Mouse (Mus musculus) forebrain, embryonic 14.5 days (tissue): ENCODE results near the gene Adora1. TPM values are rescaled to one million over a fixed set of nuclear protein-coding genes. Genes with fewer than 3 reads are reported as not detected.

ENCODE experiments used
- ATAC-seq: fragments of 200-750 bp; cut with Nextera tagmentation; 2 replicates; pipeline ENCODE4 v1.8.0; 2017; ENCODE audit warnings: mild to moderate bottlenecking, moderate library complexity
- DNase-seq: peaks from one replicate; pipeline ENCODE4 v3.0.0-alpha.2; 2015; ENCODE audit warnings: low spot score
- H3K27ac ChIP-seq: fragments of 300-500 bp; sonication (generic); 2 replicates; pipeline ENCODE4 v1.5.1; 2014; ENCODE audit warnings: low read depth, mild to moderate bottlenecking, control low read depth, low read length, moderate library complexity
- H3K27me3 ChIP-seq: fragments of 300-500 bp; sonication (generic); replicated peaks from 2 replicates; pipeline ENCODE4 v1.6.1; 2014; ENCODE audit warnings: low read length, control low read depth, mixed read lengths; ENCODE audit not compliant: control insufficient read depth, insufficient read depth
- H3K36me3 ChIP-seq: fragments of 300-500 bp; sonication (generic); 2 replicates; pipeline ENCODE4 v1.6.1; 2014; ENCODE audit warnings: low read length, control low read depth; ENCODE audit not compliant: control insufficient read depth, insufficient read depth
- H3K4me1 ChIP-seq: fragments of 300-500 bp; sonication (generic); 2 replicates; pipeline ENCODE4 v1.6.1; 2014; ENCODE audit warnings: antibody characterized with exemption, low read length, control low read depth; ENCODE audit not compliant: control insufficient read depth, insufficient read depth
- H3K4me2 ChIP-seq: fragments of 300-500 bp; sonication (generic); 2 replicates; pipeline ENCODE4 v1.6.1; 2014; ENCODE audit warnings: mild to moderate bottlenecking, control low read depth, low read length
- H3K4me3 ChIP-seq: fragments of 300-500 bp; sonication (generic); 2 replicates; pipeline ENCODE4 v1.5.1; 2014; ENCODE audit warnings: low read depth, low read length, control low read depth
- H3K9ac ChIP-seq: fragments of 300-500 bp; sonication (generic); 2 replicates; pipeline ENCODE4 v1.6.1; 2014; ENCODE audit warnings: mild to moderate bottlenecking, low read length, control low read depth, moderate library complexity
- H3K9me3 ChIP-seq: fragments of 300-500 bp; sonication (generic); replicated peaks from 2 replicates; pipeline ENCODE4 v1.6.1; 2016; ENCODE audit warnings: low read length, control low read depth, mixed read lengths; ENCODE audit not compliant: control insufficient read depth
- WGBS: fragments of 180-500 bp; shearing (Covaris S2); extraction: QIAGEN DNeasy Blood & Tissue Kit; methylation state at CpG from one replicate; pipeline ENCODE4 v1.1.7; 2014; 5-methylcytosine and 5-hydroxymethylcytosine counted together
- polyA plus RNA-seq: library from polyadenylated mRNA; unstranded; fragments of >200 nt; fragmentation: Nextera tagmentation; extraction: Ambion mirVana; gene quantifications from 2 replicates; pipeline ENCODE4 v1.2.1, GENCODE M21; 2014

Adora1 gene
- polyA plus RNA-seq, 1 experiment from 2014 or later: 5.4 TPM

DNA sequence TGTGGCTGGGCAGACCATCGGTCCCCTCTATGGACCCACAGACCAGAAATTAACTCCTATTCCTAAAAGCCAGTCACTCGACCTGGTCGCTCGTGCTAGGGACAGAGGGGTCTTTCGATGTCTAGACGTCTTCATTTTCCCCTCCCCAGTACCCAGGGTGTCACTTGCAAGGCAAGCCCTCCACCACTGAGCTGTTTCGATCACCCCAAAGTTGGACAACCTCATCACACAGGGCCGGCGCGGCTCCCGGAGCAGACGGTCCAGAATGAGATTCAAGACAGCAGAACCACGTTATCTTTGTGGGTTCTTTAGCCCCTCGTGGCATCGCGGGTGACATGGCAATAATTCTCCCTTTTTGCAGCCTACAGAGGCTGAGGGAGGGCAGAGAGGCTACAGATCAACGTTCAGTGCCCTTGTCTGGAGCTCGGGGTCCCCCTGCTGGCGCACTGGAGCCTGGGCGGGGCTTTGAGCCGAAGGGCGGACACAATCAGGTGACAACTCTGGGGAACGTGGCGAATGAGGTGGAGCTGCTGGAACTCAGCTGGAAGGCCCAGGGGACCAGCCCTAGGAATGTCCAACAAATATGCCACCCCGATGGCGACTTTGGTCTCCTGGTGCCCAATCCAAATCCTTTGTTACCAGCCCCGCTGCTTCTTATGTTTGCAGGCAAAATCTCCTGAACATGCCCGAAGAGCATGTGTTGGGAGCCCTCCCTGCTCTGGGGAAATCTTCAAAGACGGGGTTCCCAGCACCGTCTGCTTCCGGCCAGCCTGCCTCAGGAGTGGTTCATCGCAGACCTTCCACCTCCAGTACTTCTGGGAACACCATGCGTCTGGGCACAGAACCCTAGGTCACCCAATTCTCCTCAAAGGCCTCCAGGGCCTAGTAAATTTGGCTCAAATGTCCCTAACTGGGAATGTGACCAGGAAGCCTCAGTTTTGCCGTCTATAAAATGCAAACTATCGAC is 9.0 kb upstream of the Adora1 start:
- H3K4me3 ChIP-seq: no peak overlapping the region
- H3K4me1 ChIP-seq: no peaks in the 10 kb centered on the region
- ATAC-seq (peak; percentile 89), DNase-seq (peak; percentile 83)
- no peaks in the 10 kb centered on the region for H3K9me3 ChIP-seq
- 24% methylated on average over 35 of the region's 35 CpGs for WGBS
- no peak overlapping the region for H3K27ac ChIP-seq
- H3K36me3 ChIP-seq: no peaks in the 10 kb centered on the region
- H3K4me2 ChIP-seq: peak overlapping the region; percentile 49
- H3K27me3 ChIP-seq: no peaks in the 10 kb centered on the region
- H3K9ac ChIP-seq: peak overlapping the region; percentile 46

GRCm38 (mm10) chr1:134243505-134243904 is 8.3 kb upstream of the Adora1 start:
- WGBS: 71% methylated on average over 6 of the region's 6 CpGs

GRCm38 (mm10) chr1:134242286-134242685 is 7.1 kb upstream of the Adora1 start:
- no peak overlapping the region for H3K4me2 ChIP-seq
- 69% methylated on average over 2 of the region's 2 CpGs for WGBS
- no peaks in the 10 kb centered on the region for H3K4me1 ChIP-seq
- no peaks in the 10 kb centered on the region for H3K27me3 ChIP-seq
- ATAC-seq (no peak), DNase-seq (no peak)
- H3K36me3 ChIP-seq: no peaks in the 10 kb centered on the region
- no peak overlapping the region for H3K4me3 ChIP-seq
- no peaks in the 10 kb centered on the region for H3K9me3 ChIP-seq
- no peak overlapping the region for H3K27ac ChIP-seq
- H3K9ac ChIP-seq: no peak overlapping the region

More at GRCm38 (mm10) chr1:134243505-134243904, 8.3 kb upstream of the Adora1 start:
- Histone ChIP-seq H3K9ac (no peak overlapping the region), H3K4me2 (no peak overlapping the region), H3K36me3 (no peaks in the 10 kb centered on the region), H3K9me3 (no peaks in the 10 kb centered on the region), H3K27me3 (no peaks in the 10 kb centered on the region), H3K4me3 (no peak overlapping the region), H3K4me1 (no peaks in the 10 kb centered on the region), H3K27ac (no peak overlapping the region)
- DNase-seq: no peak
- ATAC-seq: no peak

- ATAC-seq: no peak
- Histone ChIP-seq H3K4me3 (no peak overlapping the region), H3K27me3 (peaks cover 5% of the 10 kb centered on the region; the same call in 1 of the 2 replicates), H3K36me3 (no peaks in the 10 kb centered on the region), H3K27ac (no peak overlapping the region), H3K4me2 (no peak overlapping the region), H3K4me1 (no peaks in the 10 kb centered on the region), H3K9ac (no peak overlapping the region), H3K9me3 (no peaks in the 10 kb centered on the region)
- no peak for DNase-seq
- 74% methylated on average over 8 of the region's 8 CpGs for WGBS
Measured at GRCm38 (mm10) chr1:134241298-134241697, 6.1 kb upstream of the Adora1 start.

- ATAC-seq: no peak
- no peaks in the 10 kb centered on the region for H3K9me3 ChIP-seq
- no peak overlapping the region for H3K4me3 ChIP-seq
Measured at GRCm38 (mm10) chr1:134240701-134241100, 5.5 kb upstream of the Adora1 start.

GRCm38 (mm10) chr1:134237438-134237837 is 2.2 kb upstream of the Adora1 start:
- whole genome bisulfite sequencing: 94% methylated on average over 3 of the region's 3 CpGs
- ATAC-seq (no peak), DNase-seq (no peak)
- H3K4me3 ChIP-seq: no peak overlapping the region
- H3K4me2 ChIP-seq: no peak overlapping the region
- H3K27ac ChIP-seq: no peak overlapping the region
- peaks cover 35% of the 10 kb centered on the region for H3K27me3 ChIP-seq
- no peak overlapping the region for H3K9ac ChIP-seq
- H3K9me3 ChIP-seq: no peaks in the 10 kb centered on the region
- peaks cover 8% of the 10 kb centered on the region; the same call in 1 of the 2 replicates for H3K4me1 ChIP-seq
- no peaks in the 10 kb centered on the region for H3K36me3 ChIP-seq

More at GRCm38 (mm10) chr1:134240701-134241100, 5.5 kb upstream of the Adora1 start:
- Histone ChIP-seq H3K27ac (no peak overlapping the region), H3K36me3 (no peaks in the 10 kb centered on the region), H3K9ac (no peak overlapping the region), H3K4me1 (no peaks in the 10 kb centered on the region), H3K27me3 (peaks cover 11% of the 10 kb centered on the region; the same call in 1 of the 2 replicates), H3K4me2 (no peak overlapping the region)
- DNase-seq: no peak
- 87% methylated on average over 9 of the region's 9 CpGs for WGBS

DNA sequence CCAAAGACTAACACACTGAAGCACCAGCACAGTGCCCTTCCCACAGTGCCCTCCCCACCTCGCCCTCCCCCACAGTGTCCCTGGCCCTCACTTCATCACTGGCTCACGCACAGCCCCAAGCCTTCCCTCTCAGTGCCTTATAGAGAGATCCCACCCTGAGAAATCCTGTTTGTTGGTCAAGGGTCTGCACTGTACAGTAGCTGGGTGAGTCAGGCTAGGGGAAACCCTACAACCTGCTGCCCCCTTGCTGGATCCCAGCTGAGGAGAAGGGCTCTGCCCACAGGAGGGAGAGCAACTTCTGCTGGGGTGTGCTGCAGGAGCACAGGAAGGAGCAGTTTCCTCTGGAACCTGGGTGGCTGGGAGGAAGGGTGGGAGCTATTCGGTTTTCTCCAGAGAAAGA is 911 bp upstream of the Adora1 start:
- Histone ChIP-seq H3K4me1 (peaks cover 8% of the 10 kb centered on the region; the same call in 1 of the 2 replicates), H3K27me3 (peaks cover 35% of the 10 kb centered on the region), H3K4me2 (peak overlapping the region; percentile 81; the same call in 1 of the 2 replicates), H3K27ac (no peak overlapping the region), H3K9ac (no peak overlapping the region), H3K4me3 (no peak overlapping the region), H3K36me3 (no peaks in the 10 kb centered on the region), H3K9me3 (no peaks in the 10 kb centered on the region)
- no peak for ATAC-seq
- 21% methylated on average over 3 of the region's 3 CpGs for WGBS
- no peak for DNase-seq

DNA sequence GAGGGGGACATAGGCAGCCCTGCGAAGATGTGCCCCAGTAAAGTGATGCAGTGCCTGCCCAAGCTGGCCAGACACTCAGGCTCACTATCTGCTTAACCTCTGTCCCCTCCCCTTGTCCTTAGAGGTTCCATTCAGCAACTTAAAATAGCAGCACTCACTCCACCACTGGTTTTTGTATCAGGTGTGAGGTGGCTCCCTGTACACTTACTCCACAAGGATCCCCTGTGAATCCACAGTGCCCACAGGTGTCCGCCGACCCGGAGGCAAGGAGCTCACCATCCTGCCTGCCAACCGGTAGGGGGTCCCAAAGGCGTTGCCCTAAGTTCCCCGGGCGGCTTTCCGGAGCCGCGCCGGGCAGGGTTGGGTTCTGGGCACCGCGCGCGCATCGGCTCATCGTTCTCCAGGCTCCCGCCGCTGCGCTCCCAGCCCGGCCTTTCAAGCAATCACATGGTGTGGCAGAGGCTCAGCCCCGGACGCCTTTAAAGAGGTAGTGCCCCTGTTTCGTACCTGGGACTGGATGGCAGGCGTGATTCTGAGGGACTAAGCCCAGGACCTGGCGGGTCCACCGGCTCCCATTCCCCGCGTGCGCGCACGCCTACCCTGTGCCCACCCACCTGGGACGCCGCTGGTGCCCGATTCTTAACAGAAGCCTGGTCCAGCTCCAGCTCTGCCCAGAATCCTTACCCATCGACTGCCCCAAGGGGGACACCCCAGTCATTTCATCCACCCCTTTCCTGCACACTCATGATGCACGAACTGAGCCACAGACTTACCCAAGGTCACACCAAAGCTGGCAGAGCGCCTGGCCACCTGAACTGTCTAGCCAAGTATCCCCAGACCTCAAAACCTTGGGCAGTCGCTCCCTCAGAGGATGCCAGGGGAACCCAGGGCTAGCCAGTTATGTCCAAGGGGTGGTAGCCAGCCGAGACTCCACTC is 508 bp downstream of the Adora1 start:
- Histone ChIP-seq H3K9me3 (no peaks in the 10 kb centered on the region), H3K36me3 (no peaks in the 10 kb centered on the region), H3K4me3 (peak overlapping the region; percentile 41), H3K4me1 (peaks cover 8% of the 10 kb centered on the region; the same call in 1 of the 2 replicates), H3K27me3 (peaks cover 35% of the 10 kb centered on the region), H3K27ac (no peak overlapping the region), H3K9ac (peak overlapping the region; percentile 61), H3K4me2 (peak overlapping the region; percentile 81)
- ATAC-seq: peak; percentile 46
- peak; percentile 51 for DNase-seq
- whole genome bisulfite sequencing: under 1% methylated on average over 41 of the region's 41 CpGs
